Mouse (Mus musculus) cerebellum, postnatal 36 days (tissue): ENCODE measurements around the gene Prrg1.
A peak's percentile ranks its signal among the peaks of the same experiment; 100 is the strongest.
"Not testable (repeated sequence)": the region's sequence is repeated elsewhere in the genome, so short reads cannot be mapped to it uniquely, and the experiment has no call there.

Source experiments
- DNase-seq, 2 experiments: peaks; one replicate each; pipeline ENCODE4 v3.0.0; 2021 to 2022; ENCODE audit warnings: mixed read lengths in 2 of 2

Prrg1 gene

DNA sequence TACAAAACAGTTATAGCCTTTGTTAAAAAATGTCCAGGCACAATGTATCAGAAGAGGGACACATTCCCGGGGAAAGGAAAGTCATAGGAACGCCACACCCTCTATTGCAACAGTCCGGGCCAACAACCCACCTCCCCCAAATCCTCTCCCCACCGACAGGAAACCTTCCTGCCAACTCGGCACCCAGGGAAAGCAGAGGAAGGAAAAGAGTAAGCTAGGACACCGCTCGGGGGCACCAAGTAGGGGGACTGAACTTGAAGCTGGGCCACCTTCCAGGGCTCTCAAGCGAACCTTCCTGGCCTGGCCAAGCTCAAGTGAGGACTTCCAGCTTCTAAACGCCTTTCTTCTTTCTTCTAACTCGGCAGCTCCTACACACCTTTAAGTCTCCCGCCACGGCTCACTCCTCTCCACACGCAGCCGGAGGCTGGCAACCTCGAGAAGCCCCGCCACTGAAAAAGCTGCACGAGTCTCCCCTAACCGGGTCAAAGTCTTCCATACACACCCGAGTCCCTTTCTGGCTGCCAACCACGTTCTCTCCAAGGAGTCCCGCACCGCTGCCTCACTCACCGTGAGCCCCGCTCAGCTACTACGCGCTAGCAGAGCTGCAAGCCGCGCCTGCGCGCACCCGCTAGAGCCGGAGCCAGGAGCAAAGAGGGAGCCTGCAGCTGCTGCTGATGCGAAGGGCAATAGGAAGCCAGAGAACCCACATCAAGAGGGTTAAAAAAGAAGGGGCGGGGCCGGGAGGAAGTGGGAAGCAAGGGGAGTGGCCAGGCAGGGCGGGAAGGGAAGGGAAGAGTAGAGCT lies at the start of gene Prrg1:
Gene Prrg1 (minus strand): TSS at position 695 of the 803 bp plus-strand sequence.
- peak; percentile 10 to 27 for DNase-seq

DNA sequence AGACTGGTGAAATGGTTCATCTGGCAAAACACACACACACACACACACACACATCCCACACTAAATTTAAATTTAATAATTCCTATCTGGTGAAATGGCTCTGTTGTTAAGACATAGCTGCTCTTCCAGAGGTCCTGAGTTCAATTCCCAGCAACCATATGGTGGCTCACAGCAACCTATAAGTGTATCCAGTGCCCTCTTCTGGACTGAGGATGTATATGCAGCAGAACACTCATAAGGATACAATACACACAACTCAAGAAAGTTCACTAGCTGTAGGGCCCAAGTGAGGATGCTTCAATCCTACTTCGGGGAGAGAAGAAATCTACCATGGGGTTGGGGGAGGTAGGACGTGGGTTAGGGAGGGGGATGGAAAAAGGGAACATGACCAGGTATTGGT lies 22.1 kb upstream of the Prrg1 start:
- DNase-seq = no peak

DNA sequence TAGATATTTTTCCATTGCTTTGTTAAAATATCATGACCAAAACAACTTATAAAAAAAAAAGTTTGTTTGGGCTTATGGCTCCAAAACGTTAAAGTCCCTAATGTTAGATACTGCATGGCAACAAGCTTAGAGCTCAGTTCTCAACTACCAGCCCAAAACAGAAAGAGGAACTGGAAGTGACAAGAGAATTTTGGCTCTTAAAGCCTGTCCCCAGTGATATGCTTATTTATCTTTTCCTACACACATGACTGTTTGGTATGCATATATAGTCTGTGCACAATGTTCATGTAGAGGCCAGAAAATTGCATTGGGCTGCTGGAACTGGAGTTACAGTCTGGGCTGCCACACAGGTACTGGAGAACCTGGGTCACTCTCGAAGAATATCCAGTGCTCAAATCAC lies 9.4 kb upstream of the Prrg1 start:
- DNase-seq = no peak

DNA sequence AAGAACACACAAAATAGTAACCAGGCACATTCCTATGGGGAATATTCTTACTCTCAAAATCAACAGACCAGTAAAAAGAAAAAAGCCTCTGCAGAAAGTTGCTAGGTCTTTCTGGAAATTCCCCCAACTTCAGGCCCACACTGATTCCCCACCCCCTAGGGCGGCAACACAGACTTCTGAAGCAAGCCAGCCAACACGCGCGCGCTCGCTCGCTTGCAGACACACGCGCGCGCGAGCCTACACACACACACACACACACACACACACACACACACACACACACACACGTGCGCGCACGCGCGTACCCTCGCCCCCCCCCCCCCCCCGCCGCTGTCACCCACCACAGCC lies 868 bp downstream of the Prrg1 start:
- DNase-seq = peak in 1 of 2 experiments; percentile 1

DNA sequence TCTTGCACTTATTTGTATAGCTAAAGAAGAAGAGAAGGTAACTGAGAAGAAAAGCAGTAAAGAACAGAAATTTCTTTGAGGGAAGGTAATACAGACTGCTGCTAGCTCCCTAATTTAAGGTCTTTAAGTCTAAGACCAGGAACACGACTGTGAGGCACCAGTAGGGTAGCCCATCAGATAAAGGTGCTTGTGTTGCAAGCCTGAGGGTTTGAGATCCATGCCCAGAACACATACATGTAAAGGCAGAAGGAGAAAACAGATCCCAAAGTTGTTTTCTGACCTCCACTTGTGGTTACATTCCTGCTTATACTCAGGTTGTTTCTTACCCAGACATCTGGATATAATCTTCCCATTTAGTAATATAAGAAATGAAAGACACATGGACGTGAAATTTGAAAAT lies 20.2 kb downstream of the Prrg1 start:
- DNase-seq = no peak

DNA sequence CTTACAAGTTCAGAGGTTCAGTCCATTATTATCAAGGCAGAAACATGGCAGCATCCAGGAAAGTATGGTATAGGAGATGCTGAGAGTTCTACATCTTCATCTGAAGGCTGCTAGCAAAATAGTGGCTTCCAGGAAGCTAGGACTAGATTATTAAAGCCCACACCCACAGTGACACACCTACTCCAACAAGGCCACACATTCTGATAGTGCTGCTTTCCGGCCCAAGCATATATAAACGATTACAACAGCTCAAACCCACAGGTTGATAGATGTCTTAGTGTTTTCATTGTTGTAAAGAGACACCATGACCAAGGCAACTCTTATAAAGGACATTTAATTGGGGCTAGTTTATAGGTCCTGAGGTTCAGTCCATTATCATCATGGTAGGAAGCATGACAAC lies 30.3 kb downstream of the Prrg1 start:
- no peak for DNase-seq

DNA sequence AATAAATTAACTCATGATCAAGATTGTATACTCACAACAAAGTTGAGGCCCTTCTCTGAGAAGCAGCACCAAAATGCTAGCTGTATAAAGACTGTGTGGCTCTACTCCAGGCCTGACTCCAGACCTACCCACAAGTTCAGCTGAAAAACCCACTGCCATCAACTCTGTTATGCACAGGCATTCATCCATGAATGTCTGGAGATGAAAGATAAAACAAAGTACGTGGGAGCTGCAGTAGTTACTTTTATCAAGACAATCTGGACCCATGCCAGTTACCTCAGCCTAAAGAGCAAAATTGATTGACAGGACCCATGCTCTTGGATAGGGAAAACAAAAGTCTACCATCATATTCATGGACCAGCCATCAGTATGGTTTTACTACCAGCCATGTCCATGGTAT lies 31.0 kb downstream of the Prrg1 start:
- no peak for DNase-seq

DNA sequence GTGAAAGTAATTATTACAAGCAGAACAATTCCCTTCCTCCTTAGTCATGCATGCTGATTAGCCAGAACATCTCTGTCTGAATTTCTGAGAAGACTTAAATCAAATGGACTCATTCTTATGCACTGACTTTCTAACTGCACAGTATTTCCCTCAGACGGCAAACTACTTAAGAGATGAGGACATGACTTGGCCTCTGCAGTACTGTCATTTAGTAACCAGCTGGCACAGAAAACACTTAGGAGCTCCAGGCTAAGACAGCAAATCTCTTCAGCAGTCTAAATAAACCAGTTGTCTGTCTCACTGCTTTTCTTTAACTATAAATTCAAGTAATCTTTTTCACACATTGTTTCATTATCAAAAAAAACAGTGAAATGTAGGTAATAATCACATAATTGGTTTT lies 36.0 kb downstream of the Prrg1 start:
- DNase-seq = no peak

DNA sequence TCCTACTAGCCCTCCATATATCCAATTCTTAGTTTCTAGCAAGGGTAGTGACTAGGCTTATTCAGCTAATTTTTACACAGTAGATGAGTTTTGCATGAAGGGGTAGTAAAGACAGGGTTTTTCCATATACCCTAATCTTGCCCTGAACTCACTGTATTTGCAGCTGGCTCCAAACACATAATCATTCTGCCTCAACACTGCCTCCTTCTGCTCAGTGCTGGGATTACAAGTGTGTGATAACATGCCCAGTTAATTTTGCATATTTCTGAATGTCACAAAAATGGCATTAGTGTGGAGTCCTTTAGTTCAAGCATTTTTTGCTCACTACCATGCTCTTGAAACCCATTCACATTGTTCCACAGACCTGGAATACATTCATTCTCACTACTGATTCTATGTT lies 44.0 kb downstream of the Prrg1 start:
- no peak for DNase-seq

DNA sequence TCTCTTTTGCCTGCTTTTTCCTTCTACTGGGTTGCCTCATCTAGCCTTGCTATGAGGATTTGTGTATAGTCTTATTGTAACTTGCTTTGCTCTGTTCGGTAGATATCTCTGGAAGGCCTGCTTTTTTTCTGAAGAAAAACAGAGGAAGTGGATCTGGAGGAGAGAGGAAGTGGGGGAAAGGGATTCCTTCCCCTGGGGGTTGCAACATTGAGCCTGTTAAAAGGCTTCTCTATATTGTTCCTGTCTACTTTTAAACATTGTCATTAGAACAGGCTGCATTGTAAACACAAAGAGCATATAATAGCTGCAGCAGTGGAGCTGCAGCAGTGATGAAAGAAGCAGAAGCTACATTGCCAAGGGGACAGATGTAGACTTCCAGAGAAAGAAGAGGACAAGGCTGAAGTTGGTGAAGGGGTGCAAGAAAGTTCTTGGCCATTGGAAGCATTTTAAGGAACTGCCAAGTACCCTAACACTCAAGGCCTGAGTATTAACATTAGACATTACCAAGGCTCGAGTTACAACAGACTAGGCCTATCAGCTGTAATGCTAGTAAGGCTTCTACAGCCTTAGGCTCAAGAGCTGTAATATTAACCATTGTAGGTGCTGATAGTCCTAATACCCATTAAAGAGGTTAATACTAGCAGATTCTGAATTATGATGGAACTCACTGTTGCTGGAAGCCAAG lies 44.9 kb downstream of the Prrg1 start:
- no peak for DNase-seq

DNA sequence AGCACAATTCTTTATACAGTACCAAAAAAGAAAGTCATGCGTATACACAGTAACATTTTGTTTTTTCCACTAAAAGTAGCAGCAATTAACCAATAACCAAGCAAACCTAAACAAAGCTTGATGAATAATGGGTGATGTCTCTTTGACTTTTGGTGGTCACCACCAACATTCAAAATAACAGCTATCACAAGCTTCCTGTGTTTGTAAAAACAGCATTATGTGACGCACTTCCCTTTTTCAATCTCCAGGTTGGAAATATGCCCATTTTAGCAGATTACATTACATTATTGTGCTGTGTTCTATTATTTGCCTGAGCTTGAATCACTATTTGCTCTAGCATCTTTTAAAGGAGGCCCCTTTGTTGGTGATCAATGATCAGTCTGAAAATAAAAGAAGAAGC lies 65.4 kb downstream of the Prrg1 start:
- no peak for DNase-seq

DNA sequence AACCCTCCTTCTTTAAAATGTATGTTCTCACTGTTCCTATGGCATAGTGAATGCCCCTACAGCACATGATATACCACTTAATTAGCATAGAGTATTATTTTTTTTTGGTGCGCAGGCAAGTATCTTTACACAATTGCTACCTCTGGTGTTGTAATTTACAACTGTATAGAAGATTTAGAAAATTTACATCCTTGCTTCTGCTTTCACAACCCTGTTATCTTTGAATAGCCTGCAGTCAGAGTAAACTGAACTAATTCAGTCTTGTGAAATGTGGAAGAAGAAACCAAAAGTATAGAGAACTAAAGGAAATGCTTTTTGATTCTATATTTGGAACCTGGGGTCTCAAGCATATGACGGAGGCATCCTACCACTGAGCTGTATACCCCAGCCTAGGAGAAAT lies 100.7 kb downstream of the Prrg1 start:
- DNase-seq = no peak

DNA sequence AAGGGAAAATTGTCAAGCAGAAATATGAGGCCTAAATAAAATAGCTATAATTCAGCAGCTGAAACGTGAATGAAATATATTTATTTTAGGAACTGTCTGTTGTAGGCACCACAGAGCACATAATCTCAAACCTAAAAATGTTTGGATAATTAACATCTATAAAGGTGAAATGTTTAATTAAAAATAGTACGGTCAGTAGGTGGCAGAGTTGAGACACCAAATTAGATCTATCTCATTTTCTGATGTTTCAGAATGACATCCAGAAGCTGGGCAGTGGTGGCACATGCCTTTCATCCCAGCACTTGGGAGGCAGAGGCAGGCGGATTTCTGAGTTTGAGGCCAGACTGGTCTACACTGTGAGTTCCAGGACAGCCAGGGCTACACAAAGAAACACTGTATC lies 104.0 kb downstream of the Prrg1 start:
- no peak for DNase-seq

DNA sequence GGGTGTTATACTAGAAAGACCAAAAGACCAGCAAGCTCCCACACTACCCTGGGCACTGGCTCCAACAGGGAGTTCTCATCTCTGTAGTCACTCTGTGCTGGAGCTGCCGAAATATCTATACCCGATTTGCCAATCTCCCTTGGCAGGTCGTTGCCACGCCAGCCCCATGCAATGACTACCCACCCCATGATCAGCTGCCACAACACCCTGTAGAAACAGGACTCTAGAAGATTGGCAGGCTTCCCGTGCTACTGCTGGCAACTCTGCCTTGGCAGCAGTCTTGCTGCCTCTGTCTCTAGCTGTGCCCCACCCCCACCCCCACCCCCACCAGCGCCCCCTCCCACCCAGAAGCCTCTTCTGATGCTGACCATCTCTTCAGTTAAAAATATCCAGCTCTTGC lies 149.3 kb downstream of the Prrg1 start:
- no peak for DNase-seq

DNA sequence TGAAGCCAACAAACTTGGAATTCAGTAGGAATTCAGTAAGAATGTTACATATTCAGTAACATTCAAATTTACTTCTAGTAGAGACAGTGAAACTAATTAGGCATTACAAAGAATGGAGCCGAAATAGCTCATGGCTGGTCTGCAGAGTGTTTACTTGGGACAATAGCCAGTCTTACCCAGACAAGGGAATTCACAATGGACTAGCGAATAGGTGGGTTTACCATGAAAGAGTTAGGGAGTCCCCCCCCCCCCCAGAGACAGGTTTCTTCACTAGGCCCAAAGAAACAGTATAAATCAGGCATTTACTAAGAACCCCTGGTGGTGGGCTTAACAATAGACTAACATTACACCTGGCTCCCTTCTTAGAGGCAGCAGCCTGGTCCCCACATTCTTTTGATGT lies 180.3 kb downstream of the Prrg1 start:
- DNase-seq = not testable (repeated sequence)
